Mouse (Mus musculus) kidney, embryonic 14.5 days (tissue): Measurements from ENCODE around the gene Gabpa. TPM values are rescaled to one million over a fixed set of nuclear protein-coding genes. Genes with fewer than 3 reads are reported as not detected.

Experiments used
- ATAC-seq: fragments of 200-750 bp; cut with Nextera tagmentation; 2 replicates; pipeline ENCODE4 v1.8.0; 2017; ENCODE audit warnings: moderate number of reproducible peaks, mild to moderate bottlenecking, moderate TSS enrichment, moderate library complexity; ENCODE audit not compliant: low FRiP score, low TSS enrichment
- H3K27ac ChIP-seq: fragments of 300-500 bp; sonication (generic); 2 replicates; pipeline ENCODE4 v1.5.1; 2014; ENCODE audit warnings: low read depth, mild to moderate bottlenecking, low read length, moderate library complexity, mixed read lengths
- H3K27me3 ChIP-seq: fragments of 300-500 bp; sonication (generic); 2 replicates; pipeline ENCODE4 v1.6.1; 2014; ENCODE audit warnings: mild to moderate bottlenecking, low read length; ENCODE audit not compliant: control insufficient read depth, insufficient read depth
- H3K36me3 ChIP-seq: fragments of 300-500 bp; sonication (generic); 2 replicates; pipeline ENCODE4 v1.6.1; 2014; ENCODE audit warnings: low read length, mixed read lengths; ENCODE audit not compliant: control insufficient read depth, insufficient read depth
- H3K4me1 ChIP-seq: fragments of 300-500 bp; sonication (generic); 2 replicates; pipeline ENCODE4 v1.6.1; 2014; ENCODE audit warnings: low read length, mixed read lengths; ENCODE audit not compliant: control insufficient read depth, insufficient read depth
- H3K4me2 ChIP-seq: fragments of 300-500 bp; sonication (generic); replicated peaks from 2 replicates; pipeline ENCODE4 v1.6.1; 2014; ENCODE audit warnings: low read depth, mild to moderate bottlenecking, low read length
- H3K4me3 ChIP-seq: fragments of 300-500 bp; sonication (generic); 2 replicates; pipeline ENCODE4 v1.5.1; 2014; ENCODE audit warnings: mild to moderate bottlenecking, low read length
- H3K9ac ChIP-seq: fragments of 300-500 bp; sonication (generic); 2 replicates; pipeline ENCODE4 v1.6.1; 2014; ENCODE audit warnings: low read depth, mild to moderate bottlenecking, low read length, moderate library complexity
- H3K9me3 ChIP-seq: fragments of 300-500 bp; sonication (generic); 2 replicates; pipeline ENCODE4 v1.6.1; 2016; ENCODE audit warnings: low read length; ENCODE audit not compliant: control insufficient read depth
- WGBS: fragments of 180-500 bp; shearing (Covaris S2); extraction: QIAGEN DNeasy Blood & Tissue Kit; methylation state at CpG from one replicate; pipeline ENCODE4 v1.1.7; 2014; 5-methylcytosine and 5-hydroxymethylcytosine counted together
- polyA plus RNA-seq: library from polyadenylated mRNA; unstranded; fragments of >200 nt; fragmentation: Nextera tagmentation; extraction: Ambion mirVana; gene quantifications from 2 replicates; pipeline ENCODE4 v1.2.1, GENCODE M21; 2014

The Gabpa gene
- polyA plus RNA-seq, 1 experiment from 2014 or later = 44.7 TPM

DNA sequence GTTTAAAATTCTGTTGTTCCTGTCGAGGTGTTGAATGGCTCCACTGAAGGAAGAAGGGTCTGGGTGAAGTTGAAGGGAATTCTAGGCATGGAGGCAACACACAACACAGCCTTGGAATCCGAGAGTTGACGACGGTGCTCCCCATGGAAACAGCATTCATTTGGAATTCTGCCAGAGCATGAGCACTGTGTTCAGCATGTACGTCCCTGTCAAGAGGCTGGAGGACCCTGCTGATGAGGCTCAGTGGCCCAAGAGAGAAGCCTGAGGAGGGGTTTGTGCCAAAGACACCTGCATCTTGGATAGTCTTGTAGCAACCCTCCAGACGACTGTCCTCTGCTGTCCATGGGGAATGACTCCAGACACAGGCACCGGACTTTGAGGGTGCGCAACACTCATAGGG is 41.4 kb downstream of the Gabpa start:
- 0 out of 2 replicates have a peak overlapping the region, but pooled peaks have one; percentile 45 for H3K4me2 ChIP-seq
- ATAC-seq = no peak
- WGBS = 58% methylated on average over 8 of the region's 8 CpGs
- no peaks in the 10 kb centered on the region for H3K36me3 ChIP-seq
- H3K27me3 ChIP-seq = no peaks in the 10 kb centered on the region
- H3K4me3 ChIP-seq = no peak overlapping the region
- H3K9me3 ChIP-seq = no peaks in the 10 kb centered on the region
- H3K27ac ChIP-seq = no peak overlapping the region
- no peak overlapping the region for H3K9ac ChIP-seq
- H3K4me1 ChIP-seq = no peaks in the 10 kb centered on the region

DNA sequence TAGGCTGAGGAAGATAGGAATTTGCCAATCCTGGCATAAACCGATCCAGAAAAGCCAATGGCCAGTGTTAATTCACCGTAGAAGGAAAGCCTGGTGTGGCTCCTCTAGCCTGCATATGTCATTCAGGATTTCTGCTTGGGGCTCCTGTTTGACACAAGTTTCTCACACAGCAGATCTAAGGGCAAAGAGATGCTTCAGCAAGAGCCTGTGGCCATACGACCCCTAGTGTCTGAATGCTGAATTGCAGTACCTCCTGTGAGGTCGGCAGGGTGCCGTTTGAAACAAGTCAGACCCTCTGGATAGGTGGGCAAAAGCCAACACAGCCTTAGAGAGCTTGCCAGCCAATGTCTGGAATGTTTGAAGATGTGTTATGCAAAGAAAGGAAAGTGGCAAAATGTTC is 44.4 kb downstream of the Gabpa start:
- no peaks in the 10 kb centered on the region for H3K4me1 ChIP-seq
- no peak for ATAC-seq
- no peak overlapping the region for H3K27ac ChIP-seq
- no peaks in the 10 kb centered on the region for H3K36me3 ChIP-seq
- no peak overlapping the region for H3K4me2 ChIP-seq
- H3K9ac ChIP-seq = no peak overlapping the region
- 17% methylated on average over 5 of the region's 5 CpGs for WGBS
- H3K27me3 ChIP-seq = no peaks in the 10 kb centered on the region
- no peak overlapping the region for H3K4me3 ChIP-seq
- H3K9me3 ChIP-seq = no peaks in the 10 kb centered on the region

DNA sequence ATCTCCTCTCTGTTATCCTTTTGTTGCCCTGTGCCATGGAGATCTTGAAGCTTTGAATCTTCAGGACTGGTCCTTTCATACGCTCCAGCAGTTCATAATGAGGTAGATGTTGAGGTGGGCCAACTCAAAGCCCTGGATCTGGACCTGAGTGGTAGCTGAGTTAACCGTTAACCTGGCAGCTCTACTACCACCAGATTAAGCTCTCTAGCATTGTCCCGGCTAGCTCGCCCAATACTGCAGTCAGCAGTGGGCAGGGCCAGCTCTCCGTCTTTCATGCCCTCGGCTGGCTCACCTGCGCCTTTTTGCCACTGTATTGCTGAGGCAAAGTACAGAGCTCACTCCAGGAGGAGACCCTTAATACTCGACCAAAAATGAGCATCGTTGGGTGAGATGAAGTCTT is 46.4 kb downstream of the Gabpa start:
- H3K36me3 ChIP-seq = no peaks in the 10 kb centered on the region
- H3K4me3 ChIP-seq = no peak overlapping the region
- H3K9ac ChIP-seq = no peak overlapping the region
- H3K27ac ChIP-seq = no peak overlapping the region
- no peaks in the 10 kb centered on the region for H3K27me3 ChIP-seq
- ATAC-seq = no peak
- no peak overlapping the region for H3K4me2 ChIP-seq
- H3K9me3 ChIP-seq = no peaks in the 10 kb centered on the region
- WGBS = 85% methylated on average over 9 of the region's 9 CpGs
- no peaks in the 10 kb centered on the region for H3K4me1 ChIP-seq

DNA sequence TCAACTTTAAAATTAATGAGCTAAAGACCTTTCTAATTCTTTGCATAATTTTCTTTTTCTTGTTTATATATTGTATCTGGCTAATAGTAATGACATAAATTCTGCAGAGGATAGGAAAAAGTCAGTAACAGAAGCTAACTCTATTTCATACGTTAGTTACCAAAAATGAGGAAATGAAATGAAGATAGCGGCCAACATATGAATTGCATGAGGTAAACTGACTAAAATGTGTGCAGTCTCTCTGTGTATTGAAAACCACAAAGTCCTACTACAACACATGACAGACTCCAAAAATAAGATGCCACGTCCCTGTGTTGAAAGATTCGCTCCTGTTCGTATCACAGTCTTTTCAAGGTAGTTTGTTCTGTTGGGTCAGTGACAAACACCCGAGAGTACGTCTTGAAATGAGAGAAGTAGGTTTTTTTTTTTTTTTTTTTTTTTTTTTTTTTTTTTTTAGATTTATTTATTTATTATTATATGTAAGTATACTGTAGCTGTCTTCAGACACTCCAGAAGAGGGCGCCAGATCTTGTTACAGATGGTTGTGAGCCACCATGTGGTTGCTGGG is 47.1 kb downstream of the Gabpa start:
- Histone ChIP-seq H3K27me3 (no peaks in the 10 kb centered on the region), H3K9me3 (no peaks in the 10 kb centered on the region), H3K36me3 (no peaks in the 10 kb centered on the region), H3K4me3 (no peak overlapping the region), H3K27ac (no peak overlapping the region), H3K9ac (no peak overlapping the region), H3K4me1 (no peaks in the 10 kb centered on the region), H3K4me2 (no peak overlapping the region)
- ATAC-seq = no peak
- 85% methylated on average over 8 of the region's 8 CpGs for WGBS

DNA sequence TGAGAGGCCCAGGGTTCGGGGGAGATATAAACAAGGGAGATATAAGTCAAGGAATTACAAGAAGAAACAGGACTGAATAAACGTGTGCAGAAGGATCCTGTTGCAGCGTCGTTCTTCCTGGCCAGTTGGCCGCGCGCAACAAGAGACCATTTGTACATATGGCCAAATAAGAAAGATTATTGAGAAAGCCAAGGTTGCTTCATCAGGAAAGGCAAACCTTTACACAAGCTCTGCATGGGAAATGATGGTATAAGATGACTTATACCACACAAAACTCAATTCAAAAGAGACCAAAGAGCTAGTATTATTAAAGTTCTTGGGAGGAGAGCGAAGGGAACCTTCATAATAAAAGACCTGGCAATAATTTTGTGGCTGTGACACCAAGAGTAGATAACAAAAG is 49.8 kb downstream of the Gabpa start:
- ATAC-seq = no peak
- no peaks in the 10 kb centered on the region for H3K9me3 ChIP-seq
- no peak overlapping the region for H3K4me2 ChIP-seq
- no peaks in the 10 kb centered on the region for H3K4me1 ChIP-seq
- H3K9ac ChIP-seq = no peak overlapping the region
- H3K36me3 ChIP-seq = no peaks in the 10 kb centered on the region
- 84% methylated on average over 8 of the region's 8 CpGs for WGBS
- no peak overlapping the region for H3K27ac ChIP-seq
- no peak overlapping the region for H3K4me3 ChIP-seq
- no peaks in the 10 kb centered on the region for H3K27me3 ChIP-seq

DNA sequence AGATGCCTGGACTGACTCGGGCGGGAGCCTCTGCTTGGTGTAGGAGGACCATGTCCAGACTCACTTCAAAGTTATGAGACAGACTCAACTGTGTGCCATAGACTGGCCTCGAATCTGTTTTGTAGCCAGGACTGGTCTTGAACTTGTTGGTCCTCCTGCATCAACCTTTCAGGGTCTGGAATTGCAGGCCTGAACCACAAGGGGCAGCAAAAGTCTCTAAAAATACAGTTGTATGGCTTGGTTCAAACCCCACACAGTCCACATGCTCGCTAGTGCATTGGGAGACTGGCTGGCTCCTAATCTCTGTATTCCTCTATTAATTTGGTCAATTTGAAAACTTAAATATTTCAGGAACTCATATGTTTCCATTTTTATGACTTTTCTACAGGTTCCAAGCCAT is 68.3 kb downstream of the Gabpa start:
- no peaks in the 10 kb centered on the region for H3K36me3 ChIP-seq
- H3K4me2 ChIP-seq = no peak overlapping the region
- no peak overlapping the region for H3K4me3 ChIP-seq
- 92% methylated on average over 4 of the region's 4 CpGs for WGBS
- H3K27me3 ChIP-seq = no peaks in the 10 kb centered on the region
- no peaks in the 10 kb centered on the region for H3K9me3 ChIP-seq
- H3K27ac ChIP-seq = no peak overlapping the region
- H3K9ac ChIP-seq = no peak overlapping the region
- no peak for ATAC-seq
- H3K4me1 ChIP-seq = no peaks in the 10 kb centered on the region

DNA sequence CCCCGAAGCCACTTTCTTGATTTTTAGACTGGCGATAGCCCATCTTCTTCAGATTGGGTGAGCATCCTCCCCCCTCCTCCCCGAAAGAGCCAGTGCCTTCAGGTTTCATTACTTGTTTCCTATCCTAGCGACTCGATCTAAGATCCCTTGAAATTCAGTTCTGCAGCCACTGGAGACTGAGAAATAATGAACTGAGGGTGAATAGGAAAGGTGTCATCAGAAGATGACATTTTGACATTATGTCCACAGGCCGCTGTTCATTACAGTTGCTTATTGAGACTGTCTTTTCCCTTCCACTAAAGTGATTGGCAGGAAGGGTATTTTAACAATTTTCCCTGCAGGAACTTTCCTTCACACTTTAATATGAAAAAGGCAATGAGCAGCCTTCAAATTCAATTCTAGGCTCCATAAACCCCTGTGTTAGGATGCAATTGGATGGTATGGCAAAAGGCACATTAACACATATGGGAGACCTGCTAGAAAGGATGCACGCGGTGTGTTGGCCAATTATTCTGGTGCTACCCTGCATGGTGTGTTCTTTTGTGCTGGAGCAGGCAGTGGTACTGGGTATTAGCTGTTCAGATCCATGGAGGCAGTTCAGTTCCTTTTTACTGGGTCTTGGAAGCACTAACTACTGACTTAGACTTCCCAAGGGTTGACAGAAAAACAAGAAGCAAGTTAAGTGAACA is 76.9 kb downstream of the Gabpa start:
- H3K9ac ChIP-seq = no peak overlapping the region
- H3K27ac ChIP-seq = no peak overlapping the region
- WGBS = 88% methylated on average over 8 of the region's 8 CpGs
- H3K27me3 ChIP-seq = no peaks in the 10 kb centered on the region
- H3K9me3 ChIP-seq = no peaks in the 10 kb centered on the region
- ATAC-seq = no peak
- H3K36me3 ChIP-seq = no peaks in the 10 kb centered on the region
- no peak overlapping the region for H3K4me2 ChIP-seq
- no peaks in the 10 kb centered on the region for H3K4me1 ChIP-seq
- H3K4me3 ChIP-seq = no peak overlapping the region

Other genes starting within 250 kb of the Gabpa start
- gene Mrpl39, start 99.2 kb upstream of the Gabpa start, polyA plus RNA-seq = 48.2 and 54.4 TPM in 2 replicates
- 2.5 and 3.4 TPM in 2 replicates for gene Jam2, start 60.8 kb upstream of the Gabpa start, polyA plus RNA-seq
- gene Atp5j, start 700 bp downstream of the Gabpa start, polyA plus RNA-seq = 989 and 1,322 TPM in 2 replicates